Mouse (Mus musculus) embryonic facial prominence, embryonic 10.5 days (tissue): ENCODE measurements around the gene Hsd11b1. TPM values are rescaled to one million over a fixed set of nuclear protein-coding genes. Genes with fewer than 3 reads are reported as not detected.
"Not testable (repeated sequence)": the region's sequence is repeated elsewhere in the genome, so short reads cannot be mapped to it uniquely, and the experiment has no call there.

Source experiments
- DNase-seq: peaks from one replicate; pipeline ENCODE4 v3.0.0-alpha.2; 2017; ENCODE audit warnings: low spot score
- H3K27ac ChIP-seq: fragments of 300-500 bp; sonication (generic); replicated peaks from 2 replicates; pipeline ENCODE4 v1.5.1; 2016; ENCODE audit warnings: mild to moderate bottlenecking
- H3K27me3 ChIP-seq: fragments of 300-500 bp; sonication (generic); replicated peaks from 2 replicates; pipeline ENCODE4 v1.6.1; 2016; ENCODE audit warnings: low read depth, mild to moderate bottlenecking; ENCODE audit not compliant: poor library complexity, severe bottlenecking
- H3K36me3 ChIP-seq: fragments of 300-500 bp; sonication (generic); replicated peaks from 2 replicates; pipeline ENCODE4 v1.6.1; 2016; ENCODE audit warnings: mild to moderate bottlenecking, moderate library complexity
- H3K4me1 ChIP-seq: fragments of 300-500 bp; sonication (generic); 2 replicates; pipeline ENCODE4 v1.6.1; 2016
- H3K4me3 ChIP-seq: fragments of 300-500 bp; sonication (generic); 2 replicates; pipeline ENCODE4 v1.5.1; 2016; ENCODE audit warnings: mild to moderate bottlenecking, moderate library complexity
- H3K9me3 ChIP-seq: fragments of 300-500 bp; sonication (generic); 2 replicates; pipeline ENCODE4 v1.6.1; 2016; ENCODE audit warnings: mild to moderate bottlenecking
- WGBS: fragments of 180-500 bp; shearing (Covaris S2); methylation state at CpG from one replicate; pipeline ENCODE4 v1.1.7; 2016; 5-methylcytosine and 5-hydroxymethylcytosine counted together
- polyA plus RNA-seq: library from polyadenylated mRNA; unstranded; fragments of >200 nt; fragmentation: Nextera tagmentation; extraction: Ambion mirVana; gene quantifications from 2 replicates; pipeline ENCODE4 v1.2.1, GENCODE M21; 2016

The Hsd11b1 gene
- polyA plus RNA-seq, 1 experiment from 2014 or later, result 0.41 TPM

GRCm38 (mm10) chr1:193253895-193254294, 10.0 kb downstream of the Hsd11b1 start:
- not testable (repeated sequence) for H3K27ac ChIP-seq, H3K27me3 ChIP-seq, H3K9me3 ChIP-seq, H3K4me3 ChIP-seq, H3K4me1 ChIP-seq, H3K36me3 ChIP-seq, DNase-seq
- 71% methylated on average over 3 of the region's 3 CpGs for WGBS

- H3K4me1 ChIP-seq, result no peaks in the 10 kb centered on the region
- H3K36me3 ChIP-seq, result no peaks in the 10 kb centered on the region
- H3K27ac ChIP-seq, result no peak overlapping the region
- no peak for DNase-seq
- no peaks in the 10 kb centered on the region for H3K27me3 ChIP-seq
- WGBS, result 72% methylated on average over 5 of the region's 5 CpGs
- no peaks in the 10 kb centered on the region for H3K9me3 ChIP-seq
- no peak overlapping the region for H3K4me3 ChIP-seq
Observed at GRCm38 (mm10) chr1:193252616-193253015, 11.3 kb downstream of the Hsd11b1 start.

- no peak for DNase-seq
- no peaks in the 10 kb centered on the region for H3K4me1 ChIP-seq
- H3K9me3 ChIP-seq, result no peaks in the 10 kb centered on the region
- H3K27me3 ChIP-seq, result no peaks in the 10 kb centered on the region
- no peak overlapping the region for H3K4me3 ChIP-seq
- H3K27ac ChIP-seq, result no peak overlapping the region
- WGBS, result 76% methylated on average over 7 of the region's 7 CpGs
- no peaks in the 10 kb centered on the region for H3K36me3 ChIP-seq
Observed at GRCm38 (mm10) chr1:193251386-193251785, 12.5 kb downstream of the Hsd11b1 start.

GRCm38 (mm10) chr1:193250026-193250425, 13.8 kb downstream of the Hsd11b1 start:
- Histone ChIP-seq H3K27me3 (no peaks in the 10 kb centered on the region), H3K4me1 (no peaks in the 10 kb centered on the region), H3K4me3 (no peak overlapping the region), H3K27ac (no peak overlapping the region), H3K9me3 (no peaks in the 10 kb centered on the region), H3K36me3 (no peaks in the 10 kb centered on the region)
- WGBS, result 88% methylated on average over 2 of the region's 2 CpGs
- DNase-seq, result no peak

GRCm38 (mm10) chr1:193244235-193244634, 19.6 kb downstream of the Hsd11b1 start:
- Histone ChIP-seq H3K9me3 (no peaks in the 10 kb centered on the region), H3K27me3 (no peaks in the 10 kb centered on the region), H3K4me3 (no peak overlapping the region), H3K4me1 (no peaks in the 10 kb centered on the region; the same call in 1 of the 2 replicates), H3K27ac (no peak overlapping the region), H3K36me3 (no peaks in the 10 kb centered on the region)
- DNase-seq, result no peak
- WGBS, result 89% methylated on average over 6 of the region's 6 CpGs

- 68% methylated on average over 10 of the region's 10 CpGs for WGBS
- Histone ChIP-seq H3K9me3 (no peaks in the 10 kb centered on the region), H3K4me1 (no peaks in the 10 kb centered on the region; the same call in 1 of the 2 replicates), H3K27ac (no peak overlapping the region), H3K4me3 (no peak overlapping the region), H3K27me3 (no peaks in the 10 kb centered on the region), H3K36me3 (no peaks in the 10 kb centered on the region)
- no peak for DNase-seq
Observed at GRCm38 (mm10) chr1:193243571-193244193, 20.2 kb downstream of the Hsd11b1 start.

GRCm38 (mm10) chr1:193242863-193243262, 21.0 kb downstream of the Hsd11b1 start:
- no peaks in the 10 kb centered on the region for H3K36me3 ChIP-seq
- no peaks in the 10 kb centered on the region for H3K9me3 ChIP-seq
- no peak overlapping the region for H3K27ac ChIP-seq
- H3K4me1 ChIP-seq, result no peaks in the 10 kb centered on the region; the same call in 1 of the 2 replicates
- no peak for DNase-seq
- H3K27me3 ChIP-seq, result no peaks in the 10 kb centered on the region
- no peak overlapping the region for H3K4me3 ChIP-seq
- 69% methylated on average over 4 of the region's 4 CpGs for WGBS

- DNase-seq, result no peak
- Histone ChIP-seq H3K27ac (no peak overlapping the region), H3K36me3 (no peaks in the 10 kb centered on the region), H3K4me3 (no peak overlapping the region), H3K9me3 (no peaks in the 10 kb centered on the region), H3K4me1 (no peaks in the 10 kb centered on the region; the same call in 1 of the 2 replicates), H3K27me3 (no peaks in the 10 kb centered on the region)
- 87% methylated on average over 8 of the region's 8 CpGs for WGBS
Observed at GRCm38 (mm10) chr1:193242238-193242637, 21.6 kb downstream of the Hsd11b1 start.

GRCm38 (mm10) chr1:193241436-193241835, 22.4 kb downstream of the Hsd11b1 start:
- Histone ChIP-seq H3K4me1 (no peaks in the 10 kb centered on the region; the same call in 1 of the 2 replicates), H3K4me3 (no peak overlapping the region), H3K36me3 (no peaks in the 10 kb centered on the region), H3K27me3 (no peaks in the 10 kb centered on the region), H3K27ac (no peak overlapping the region), H3K9me3 (no peaks in the 10 kb centered on the region)
- DNase-seq, result no peak
- WGBS, result 89% methylated on average over 4 of the region's 4 CpGs

GRCm38 (mm10) chr1:193238426-193238825, 25.4 kb downstream of the Hsd11b1 start:
- no peaks in the 10 kb centered on the region for H3K36me3 ChIP-seq
- no peak for DNase-seq
- H3K27me3 ChIP-seq, result no peaks in the 10 kb centered on the region
- no peaks in the 10 kb centered on the region for H3K9me3 ChIP-seq
- H3K27ac ChIP-seq, result no peak overlapping the region
- WGBS, result 58% methylated on average over 4 of the region's 4 CpGs
- no peaks in the 10 kb centered on the region for H3K4me1 ChIP-seq
- H3K4me3 ChIP-seq, result no peak overlapping the region

- no peaks in the 10 kb centered on the region for H3K27me3 ChIP-seq
- peaks cover 5% of the 10 kb centered on the region; the same call in 1 of the 2 replicates for H3K4me1 ChIP-seq
- DNase-seq, result no peak
- no peak overlapping the region for H3K27ac ChIP-seq
- H3K36me3 ChIP-seq, result no peaks in the 10 kb centered on the region
- H3K9me3 ChIP-seq, result no peaks in the 10 kb centered on the region
- 89% methylated on average over 7 of the region's 7 CpGs for WGBS
- no peak overlapping the region for H3K4me3 ChIP-seq
Observed at GRCm38 (mm10) chr1:193234930-193235329, 28.9 kb downstream of the Hsd11b1 start.

- Histone ChIP-seq H3K4me3 (no peak overlapping the region), H3K36me3 (no peaks in the 10 kb centered on the region), H3K4me1 (peaks cover 5% of the 10 kb centered on the region; the same call in 1 of the 2 replicates), H3K27ac (no peak overlapping the region), H3K27me3 (no peaks in the 10 kb centered on the region), H3K9me3 (no peaks in the 10 kb centered on the region)
- WGBS, result 87% methylated on average over 2 of the region's 2 CpGs
- no peak for DNase-seq
Observed at GRCm38 (mm10) chr1:193234130-193234645, 29.7 kb downstream of the Hsd11b1 start.

- Histone ChIP-seq H3K4me3 (no peak overlapping the region), H3K27me3 (no peaks in the 10 kb centered on the region), H3K4me1 (peaks cover 13% of the 10 kb centered on the region; the same call in 1 of the 2 replicates), H3K9me3 (no peaks in the 10 kb centered on the region), H3K36me3 (no peaks in the 10 kb centered on the region), H3K27ac (no peak overlapping the region)
- DNase-seq, result no peak
- 86% methylated on average over 2 of the region's 2 CpGs for WGBS
Observed at GRCm38 (mm10) chr1:193232732-193233131, 31.1 kb downstream of the Hsd11b1 start.
